Mouse (Mus musculus) spleen, adult 2 months (tissue): ENCODE measurements around the gene Hddc3.

Experiments used
- CTCF ChIP-seq: fragments of 200-500 bp; IDR thresholded peaks from 2 replicates; pipeline ENCODE4 v1.5.1; 2011; ENCODE audit warnings: mild to moderate bottlenecking, inconsistent platforms; ENCODE audit not compliant: insufficient read depth, insufficient read length, insufficient replicate concordance; ENCODE audit errors: extremely low read depth
- POLR2A ChIP-seq: fragments of 200-500 bp; IDR thresholded peaks from 2 replicates; pipeline ENCODE4 v1.6.1; 2011; ENCODE audit warnings: low read depth, low read length, inconsistent platforms

- no peak for TF ChIP-seq CTCF
- TF ChIP-seq POLR2A, result no peak
Observed at GRCm38 (mm10) chr7:80369461-80369860, 26.6 kb downstream of the Hddc3 start.
